Mouse (Mus musculus): ENCODE measurements around the gene Hacd3.
"Not testable (repeated sequence)": the region's sequence is repeated elsewhere in the genome, so short reads cannot be mapped to it uniquely, and the experiment has no call there.

The Hacd3 gene

GRCm38 (mm10) chr9:65020991-65021886 lies at the start of gene Hacd3:
TSS of gene Hacd3 (minus strand) at chr9:65021693.
- DNase-seq (ENCODE audit: low read depth in 2 of 2, low spot score in 2 of 2) = peak in 1 of 2 experiments; percentile 75

DNA sequence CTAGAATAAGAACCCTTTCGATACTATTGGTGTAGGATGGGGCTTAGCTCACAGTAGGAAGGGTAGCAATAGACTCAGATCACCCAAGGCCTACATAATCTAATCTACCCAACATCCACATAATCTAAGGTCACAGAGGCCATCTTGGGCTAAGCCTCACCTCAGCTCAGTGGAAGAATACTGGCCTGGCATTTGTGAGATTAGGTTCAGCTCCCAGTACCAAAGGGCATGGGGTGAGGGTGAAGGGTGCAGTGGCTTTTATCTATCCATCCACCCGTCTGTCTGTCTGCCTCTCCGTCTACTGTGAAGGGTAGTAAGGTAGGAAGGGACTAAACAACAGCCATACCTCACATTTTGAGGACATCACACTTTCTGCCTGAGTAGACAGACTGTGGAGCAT lies 49.1 kb upstream of the Hacd3 start:
- DNase-seq (ENCODE audit: low read depth in 2 of 2, low spot score in 2 of 2) = no peak

- DNase-seq (ENCODE audit: low read depth in 2 of 2, low spot score in 2 of 2) = no peak
Measured at GRCm38 (mm10) chr9:65064251-65064650, 42.8 kb upstream of the Hacd3 start.

DNA sequence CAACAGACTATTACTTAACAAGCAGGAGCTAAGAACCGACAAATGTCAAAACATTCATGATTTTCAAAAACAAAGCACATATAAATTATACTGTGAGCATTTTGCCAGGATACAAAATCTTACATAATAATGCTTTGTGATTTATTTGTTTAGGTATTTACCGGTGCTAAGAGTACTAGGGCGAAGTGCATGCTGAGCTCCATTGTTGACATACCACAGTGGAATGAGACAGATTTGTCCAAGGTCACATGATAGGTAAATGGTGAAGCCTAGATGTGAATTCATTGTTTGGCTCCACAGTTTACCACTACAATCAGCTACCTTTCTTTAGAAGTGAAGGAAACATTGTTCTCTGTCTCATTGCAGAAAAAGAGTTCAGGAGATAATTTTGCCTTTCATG lies 29.5 kb upstream of the Hacd3 start:
- DNase-seq (ENCODE audit: low read depth in 2 of 2, low spot score in 2 of 2) = no peak

DNA sequence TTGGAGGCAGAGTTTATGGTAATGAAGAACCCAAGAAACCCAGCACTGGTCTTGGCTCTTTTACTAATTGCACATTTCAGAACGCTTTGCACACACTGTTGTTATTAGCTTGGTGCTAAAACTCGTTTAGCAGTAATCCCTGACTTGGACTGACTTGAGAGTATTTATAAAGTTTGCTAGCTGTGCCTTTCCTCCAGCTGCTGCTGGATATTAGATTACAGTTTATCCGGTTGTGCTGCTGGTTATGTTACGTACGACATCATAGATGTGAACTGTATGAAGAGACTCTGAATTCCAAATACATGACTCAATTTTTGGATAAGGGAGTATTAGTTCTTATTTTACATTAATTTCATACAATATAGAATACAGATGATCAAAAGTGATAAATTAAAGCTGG lies 27.9 kb upstream of the Hacd3 start:
- no peak for DNase-seq (ENCODE audit: low read depth in 2 of 2, low spot score in 2 of 2)

- no peak for DNase-seq (ENCODE audit: low read depth in 2 of 2, low spot score in 2 of 2)
Measured at GRCm38 (mm10) chr9:65046993-65047392, 25.5 kb upstream of the Hacd3 start.

- peak; percentile 7 to 8 for DNase-seq (ENCODE audit: low read depth in 2 of 2, low spot score in 2 of 2)
Measured at GRCm38 (mm10) chr9:65041430-65041829, 19.9 kb upstream of the Hacd3 start.

- no peak for DNase-seq (ENCODE audit: low read depth in 2 of 2, low spot score in 2 of 2)
Measured at GRCm38 (mm10) chr9:65036861-65037260, 15.4 kb upstream of the Hacd3 start.

DNA sequence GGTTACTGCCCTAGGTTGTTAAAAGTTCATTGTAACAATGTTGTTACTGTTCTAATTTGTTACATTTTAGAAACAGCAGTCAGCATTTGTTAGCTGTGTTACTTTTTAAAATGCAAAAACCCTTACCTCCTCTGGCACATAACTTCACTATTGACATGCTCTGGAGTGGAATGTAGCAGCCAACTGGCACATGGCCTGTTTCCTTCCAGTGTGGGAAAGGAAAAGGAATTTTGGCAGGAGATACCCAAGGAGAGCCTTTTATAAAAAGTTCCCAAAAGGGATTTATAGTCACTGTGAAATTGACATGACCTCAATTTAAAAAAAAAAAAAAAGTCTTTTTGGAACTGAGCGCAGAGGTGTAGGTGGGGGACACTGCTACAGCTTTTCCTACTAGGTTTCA lies 15.0 kb upstream of the Hacd3 start:
- no peak for DNase-seq (ENCODE audit: low read depth in 2 of 2, low spot score in 2 of 2)

DNA sequence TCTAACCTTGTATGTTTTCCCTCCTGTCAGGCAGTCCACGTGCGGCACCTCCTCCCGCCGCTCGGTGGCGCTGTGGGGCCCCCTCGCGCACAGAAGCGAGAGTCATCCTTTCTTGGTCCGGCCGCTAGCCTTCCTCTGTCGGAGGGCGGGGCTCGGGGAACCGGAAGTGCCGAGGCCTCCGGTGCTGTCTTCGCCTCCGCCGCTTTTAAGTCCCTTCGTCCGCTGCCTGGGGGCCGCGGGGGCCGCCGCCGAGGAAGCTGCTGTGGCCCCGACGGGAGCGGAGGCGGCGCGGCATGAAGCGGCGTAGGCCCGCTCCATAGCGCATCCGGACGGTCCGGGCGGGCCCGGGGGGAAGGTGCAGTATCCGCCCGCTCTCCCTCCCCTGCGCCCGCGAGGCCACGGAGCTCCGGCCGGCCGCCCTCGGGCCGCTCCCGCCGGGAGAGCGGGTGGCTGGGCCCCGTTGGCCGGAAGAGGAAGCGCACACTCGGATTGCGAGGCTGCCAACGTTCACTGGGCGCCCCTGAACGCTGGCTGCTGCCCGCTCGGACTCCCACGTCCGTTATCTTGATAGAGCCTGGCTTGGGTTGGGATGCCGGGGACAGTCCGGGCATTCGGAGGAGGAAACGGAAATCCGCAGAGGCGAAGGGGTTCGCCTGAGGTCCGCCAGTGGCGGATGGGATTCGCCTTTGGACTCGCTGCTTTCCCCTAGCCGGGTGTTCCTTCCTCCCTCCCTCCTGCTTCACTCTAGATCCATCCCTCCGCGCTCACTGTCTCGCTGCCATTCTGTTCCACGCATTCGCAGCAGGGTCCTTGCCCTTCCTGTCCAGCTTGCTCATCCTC lies 11.0 kb upstream of the Hacd3 start, which contains the start of gene Dpp8:
Gene Dpp8, plus strand, starts transcription at position 146 of the 840 bp plus-strand sequence.
- DNase-seq (ENCODE audit: low read depth in 2 of 2, low spot score in 2 of 2) = peak; percentile 89 to 92

DNA sequence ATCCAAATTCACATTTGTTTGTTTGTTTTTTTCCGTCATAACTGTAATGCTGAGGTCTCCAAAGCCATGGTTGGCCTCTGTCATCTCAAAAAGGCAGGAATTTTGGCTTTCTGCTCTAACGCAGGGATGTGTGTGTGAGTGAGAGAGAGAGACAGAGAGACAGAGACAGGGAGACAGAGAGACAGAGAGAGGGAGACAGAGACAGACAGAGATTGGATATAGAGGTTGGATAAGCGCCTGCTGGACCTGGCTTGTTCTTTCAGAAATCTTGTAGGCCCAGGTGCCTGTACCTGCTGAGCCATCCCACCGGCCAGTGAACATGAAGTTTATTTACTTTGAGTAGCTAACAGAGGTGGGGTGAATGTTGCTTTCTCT lies 10.4 kb upstream of the Hacd3 start:
- DNase-seq (ENCODE audit: low read depth in 2 of 2, low spot score in 2 of 2) = no peak

DNA sequence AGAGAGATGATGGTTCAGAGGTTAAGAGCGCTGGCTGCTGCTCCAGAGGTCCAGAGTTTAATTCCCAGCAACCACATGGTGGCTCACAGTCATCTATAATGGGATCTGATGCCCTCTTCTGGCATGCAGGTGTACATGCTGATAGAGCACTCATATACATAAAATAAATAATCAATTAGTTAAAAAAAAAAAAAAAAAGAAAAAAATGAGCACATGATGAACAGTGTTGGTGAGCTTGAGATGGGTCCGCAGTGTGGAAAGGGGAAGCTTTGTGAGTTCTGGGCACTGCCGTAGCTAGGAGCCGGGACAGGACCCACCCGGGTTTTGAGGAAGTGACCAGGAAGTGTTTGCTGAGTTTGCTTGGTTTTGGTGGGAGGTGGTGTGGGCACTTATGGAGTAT lies 9.9 kb upstream of the Hacd3 start:
- not testable (repeated sequence) for DNase-seq (ENCODE audit: low read depth in 2 of 2, low spot score in 2 of 2)

DNA sequence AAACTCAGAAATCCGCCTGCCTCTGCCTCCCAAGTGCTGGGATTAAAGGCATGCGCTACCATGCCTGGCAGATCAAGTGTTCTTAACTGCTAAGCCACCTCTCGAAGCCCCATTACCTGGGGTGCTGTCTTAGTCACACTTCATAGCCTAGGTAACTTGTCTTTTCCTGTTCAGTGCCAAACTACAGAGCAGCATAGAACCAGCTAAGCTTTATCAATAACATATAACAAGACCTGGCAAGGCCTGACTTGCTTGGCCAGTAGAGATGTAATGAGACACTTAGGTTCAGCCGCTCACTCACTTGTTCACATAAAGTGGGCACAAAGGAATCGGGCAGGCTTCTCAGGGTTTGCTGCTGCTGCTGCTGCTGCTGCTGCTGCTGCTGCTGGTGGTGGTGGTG lies 6.8 kb upstream of the Hacd3 start:
- no peak for DNase-seq (ENCODE audit: low read depth in 2 of 2, low spot score in 2 of 2)

DNA sequence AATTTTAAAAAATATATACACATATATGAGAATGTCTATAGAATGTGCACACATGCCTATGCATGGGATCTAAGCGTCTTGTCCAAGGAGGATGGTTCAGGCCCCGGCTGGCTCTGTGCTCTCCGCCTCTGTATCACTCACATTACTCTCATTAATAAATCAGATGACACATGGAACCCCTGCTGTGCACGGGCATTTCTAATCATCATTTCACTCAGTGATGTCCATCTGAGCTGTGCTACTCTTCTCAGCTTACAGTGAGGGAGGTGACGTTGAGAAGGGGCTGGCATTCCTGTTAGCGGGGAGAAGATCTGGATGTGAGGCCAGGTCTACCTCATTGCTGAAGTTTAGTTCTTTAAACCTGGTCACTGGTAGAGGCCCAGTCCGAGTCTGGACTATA lies 5.7 kb upstream of the Hacd3 start:
- no peak for DNase-seq (ENCODE audit: low read depth in 2 of 2, low spot score in 2 of 2)

DNA sequence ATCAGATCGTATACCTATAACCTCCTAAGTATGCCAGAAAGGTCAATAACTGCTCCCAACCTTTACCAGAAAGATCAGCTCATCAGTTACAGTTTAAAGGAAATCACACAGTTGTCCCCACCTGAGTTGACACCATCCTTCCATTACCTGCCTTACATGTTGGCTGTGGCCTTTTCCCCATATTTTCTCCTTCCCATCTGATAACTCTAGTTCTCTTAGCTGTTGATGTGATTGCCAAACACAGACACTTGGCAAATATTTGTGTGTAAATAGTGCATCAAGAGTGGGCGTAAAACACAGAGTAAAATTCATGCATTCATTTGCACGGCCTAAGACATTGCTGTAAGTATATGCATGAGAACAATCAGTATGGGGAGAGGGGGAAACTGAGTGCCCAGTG lies 2.0 kb upstream of the Hacd3 start:
- no peak for DNase-seq (ENCODE audit: low read depth in 2 of 2, low spot score in 2 of 2)

DNA sequence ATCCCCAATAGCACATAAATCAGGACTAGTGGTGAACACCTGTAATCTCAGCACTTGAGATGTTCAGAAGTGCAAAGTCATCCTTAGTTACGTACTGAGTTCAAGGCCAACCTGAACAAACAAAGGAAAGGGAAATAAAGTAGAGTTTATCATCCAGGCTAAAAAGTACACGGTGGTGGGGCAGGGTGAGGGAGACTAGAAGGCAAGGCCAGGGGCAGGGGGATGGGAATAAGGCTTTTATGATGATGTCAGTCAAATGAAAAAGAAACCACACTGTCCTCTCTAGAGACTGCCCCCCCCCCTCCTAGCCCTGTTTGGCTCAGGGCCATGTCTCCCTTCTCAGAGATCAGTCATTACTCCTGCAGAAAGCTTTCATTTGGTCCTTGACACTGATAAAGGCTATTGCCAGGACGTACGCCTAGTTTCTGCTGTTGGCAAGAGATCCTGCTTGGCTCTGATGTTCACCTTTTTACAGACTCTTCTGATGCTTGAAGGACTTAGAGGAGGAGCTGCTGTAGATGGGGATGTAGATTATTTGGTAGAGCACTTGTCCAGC lies 1.2 kb upstream of the Hacd3 start:
- DNase-seq (ENCODE audit: low read depth in 2 of 2, low spot score in 2 of 2) = no peak

DNA sequence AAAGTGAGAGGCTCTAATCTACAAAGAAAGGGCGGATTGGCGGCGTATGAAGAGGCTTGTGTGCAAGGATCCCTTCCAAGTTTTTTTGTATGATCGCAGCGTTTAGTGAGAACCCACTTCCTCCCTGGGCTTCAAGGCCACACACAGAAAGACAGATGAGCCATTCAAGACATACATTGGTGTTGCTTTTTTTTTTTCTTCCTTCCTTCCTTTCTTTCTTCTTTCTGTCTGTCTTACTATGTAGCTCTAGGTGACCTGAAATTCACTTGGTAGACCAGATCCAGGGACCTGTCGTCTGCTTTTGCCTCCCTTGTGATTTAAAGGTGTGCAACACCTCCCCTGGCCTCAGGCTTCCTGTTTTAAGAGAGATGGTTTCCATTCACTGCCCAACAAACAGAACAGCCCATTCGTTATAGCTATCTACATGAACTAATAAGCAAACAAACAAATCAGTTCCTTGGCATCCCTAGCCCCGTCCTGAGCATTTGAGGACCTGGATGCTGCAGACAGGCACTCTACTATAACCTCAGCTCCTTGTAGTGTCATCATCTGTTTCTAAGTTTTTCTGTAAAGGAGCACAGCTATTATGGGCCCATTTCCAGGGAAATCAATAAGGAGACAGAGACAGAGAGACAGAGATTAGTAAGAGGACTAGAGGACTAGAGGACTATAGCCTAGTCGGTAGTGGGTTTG lies 540 bp upstream of the Hacd3 start:
- DNase-seq (ENCODE audit: low read depth in 2 of 2, low spot score in 2 of 2) = peak in 1 of 2 experiments; percentile 78

GRCm38 (mm10) chr9:65020128-65020527 lies 1.4 kb downstream of the Hacd3 start:
- no peak for DNase-seq (ENCODE audit: low read depth in 2 of 2, low spot score in 2 of 2)

DNA sequence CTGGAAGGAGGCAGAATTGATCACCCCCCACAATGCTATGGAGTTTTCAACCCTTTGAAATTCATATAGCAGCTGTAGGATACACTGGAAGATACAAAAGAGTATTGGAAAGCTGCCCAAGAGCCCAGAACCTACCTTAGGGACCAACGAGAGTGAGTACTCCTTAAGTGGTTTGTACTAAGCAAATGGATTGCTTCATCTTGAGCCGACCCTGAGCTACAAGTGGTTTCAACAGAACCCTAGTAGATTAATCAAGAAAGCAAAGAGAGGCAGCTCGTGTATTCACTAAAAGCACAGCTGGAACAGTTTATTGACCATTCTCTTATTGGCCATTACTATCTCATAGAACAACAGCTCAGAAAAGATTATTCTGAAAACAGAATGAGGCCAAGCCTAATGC lies 2.3 kb downstream of the Hacd3 start:
- no peak for DNase-seq (ENCODE audit: low read depth in 2 of 2, low spot score in 2 of 2)

GRCm38 (mm10) chr9:65018588-65019121 lies 2.8 kb downstream of the Hacd3 start:
- no peak for DNase-seq (ENCODE audit: low read depth in 2 of 2, low spot score in 2 of 2)

DNA sequence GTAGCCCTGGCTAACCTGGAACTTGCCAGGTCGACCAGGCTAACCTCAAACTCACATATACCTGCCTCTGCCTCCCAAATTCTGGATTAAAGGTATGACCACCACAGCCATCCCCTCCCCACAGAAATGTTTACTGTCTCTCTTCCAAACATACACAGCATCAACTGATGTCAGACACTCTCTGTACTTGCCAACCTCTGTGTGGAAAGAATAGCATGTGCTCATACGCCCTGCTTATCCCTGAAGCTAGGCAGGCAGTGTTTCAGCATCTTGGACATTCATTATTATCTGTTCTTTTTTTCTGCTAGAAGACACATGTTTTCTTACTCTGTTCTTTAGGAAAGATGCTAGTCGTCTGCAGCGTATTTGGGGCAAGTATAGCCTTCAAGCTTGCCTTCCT lies 3.6 kb downstream of the Hacd3 start:
- DNase-seq (ENCODE audit: low read depth in 2 of 2, low spot score in 2 of 2) = no peak
